Mouse (Mus musculus): ENCODE measurements around the gene Gnao1. TPM values are rescaled to one million over a fixed set of nuclear protein-coding genes. Genes with fewer than 3 reads are reported as not detected.

Gene Gnao1
- polyA plus RNA-seq, 1 experiment, result 4.1 TPM

DNA sequence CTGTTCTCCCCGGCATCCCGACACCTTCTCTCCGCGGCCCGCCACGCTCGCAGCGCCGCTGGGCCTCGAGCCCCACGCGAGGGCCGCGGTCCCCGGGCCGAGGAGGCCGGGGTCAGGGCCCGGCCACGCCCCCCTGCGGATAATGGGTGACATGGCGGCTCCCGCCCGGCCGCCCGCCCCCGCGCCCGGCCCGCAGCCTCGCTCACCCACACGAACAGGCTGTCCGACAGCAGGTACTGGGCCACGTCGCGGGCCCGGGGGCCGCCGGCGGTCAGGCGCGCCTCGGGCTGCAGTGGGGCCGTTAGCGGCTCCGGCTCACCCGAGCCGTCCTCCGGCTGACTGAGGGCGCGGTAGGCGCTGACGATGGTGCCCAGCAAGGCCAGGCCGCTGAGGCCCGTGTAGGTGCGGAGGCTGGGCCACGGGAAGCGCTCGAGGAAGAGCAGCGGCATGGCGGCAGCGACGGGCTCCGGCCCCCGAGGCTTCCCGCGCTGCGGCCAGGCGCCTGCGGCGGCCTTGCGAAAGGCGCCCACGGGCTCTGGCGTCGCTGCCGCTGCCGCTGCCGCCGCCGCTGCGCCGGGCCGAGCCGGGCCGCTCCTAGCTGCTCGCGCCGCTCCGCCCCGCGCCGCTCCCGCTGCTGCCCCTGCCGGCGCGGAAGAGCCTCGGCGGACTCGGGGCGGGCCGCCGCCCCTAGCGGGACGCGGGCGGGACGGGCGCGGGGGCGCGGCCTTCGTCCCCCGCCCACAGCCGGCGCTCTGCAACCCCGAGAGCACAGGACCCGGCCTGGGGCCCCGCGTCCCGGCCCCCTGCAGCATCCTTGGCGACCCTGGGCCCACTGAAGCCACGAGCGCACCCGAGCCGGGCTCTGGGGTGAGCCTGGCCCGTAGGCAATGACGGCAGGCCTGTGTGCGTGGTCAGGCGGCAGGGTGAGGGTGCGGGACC is 202.5 kb downstream of the Gnao1 start, which contains the start of gene Amfr:
Amfr (minus strand) TSS at position 830 of the 939 bp plus-strand sequence.
- H3K4me3 ChIP-seq (replicated peaks; ENCODE audit: control insufficient read depth, low read depth, low read length), result peak within 1 kb of the TSS; percentile 85
- WGBS, result 5% methylated on average over 126 of the region's 130 CpGs
- H3K4me1 ChIP-seq (ENCODE audit: control insufficient read depth, insufficient read depth, low read length), result no peaks in the 10 kb centered on the region; the same call in 1 of the 2 replicates
- TF ChIP-seq POLR2A (IDR thresholded peaks at IDR 0.05; ENCODE audit: borderline replicate concordance, control insufficient read depth, low read depth, low read length) (peak; percentile 71; the same call in 1 of the 2 replicates), CTCF (IDR thresholded peaks at IDR 0.05; ENCODE audit: control insufficient read depth, insufficient read depth, low read length) (peak; percentile 30; the same call in 1 of the 2 replicates)
- H3K27ac ChIP-seq (ENCODE audit: control insufficient read depth, insufficient read depth, low read depth, low read length, poor library complexity), result peak within 1 kb of the TSS; percentile 100

DNA sequence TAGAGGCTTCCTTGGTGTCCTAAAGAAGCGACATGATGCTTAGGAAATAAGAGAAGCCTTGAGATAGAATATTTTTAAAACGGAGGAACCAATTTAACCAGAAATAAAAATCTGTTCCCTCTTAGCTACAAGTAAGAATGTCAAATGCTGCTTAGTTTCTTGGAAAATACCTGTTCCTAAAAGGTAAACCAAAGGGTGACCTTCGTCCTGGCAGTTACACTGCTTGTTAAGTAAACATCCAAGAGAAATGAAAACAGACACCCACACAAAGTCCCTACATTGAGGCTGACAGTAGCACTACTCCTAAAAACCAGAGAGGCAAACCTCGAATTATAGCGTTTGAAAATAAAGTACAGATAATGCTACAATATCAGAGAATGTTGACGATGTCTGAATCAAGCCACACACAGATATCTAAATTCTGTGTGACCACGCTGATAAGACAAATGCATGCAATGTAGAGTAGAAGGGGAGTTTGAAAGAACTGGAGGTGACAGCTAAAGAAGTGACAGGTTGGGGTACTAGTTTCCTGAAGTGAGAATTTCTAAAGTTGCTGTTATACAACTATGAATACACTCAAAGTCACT is 203.4 kb downstream of the Gnao1 start:
- 29% methylated on average over 7 of the region's 7 CpGs for WGBS
- TF ChIP-seq POLR2A (IDR thresholded peaks at IDR 0.05; ENCODE audit: borderline replicate concordance, control insufficient read depth, low read depth, low read length) (no peak), CTCF (IDR thresholded peaks at IDR 0.05; ENCODE audit: control insufficient read depth, insufficient read depth, low read length) (no peak)
- Histone ChIP-seq H3K27ac (ENCODE audit: control insufficient read depth, insufficient read depth, low read depth, low read length, poor library complexity) (peak overlapping the region; percentile 100), H3K4me1 (ENCODE audit: control insufficient read depth, insufficient read depth, low read length) (no peaks in the 10 kb centered on the region; the same call in 1 of the 2 replicates), H3K4me3 (replicated peaks; ENCODE audit: control insufficient read depth, low read depth, low read length) (peak overlapping the region; percentile 83)

Other genes starting within 250 kb of the Gnao1 start
- 27.3 and 50.3 TPM in 2 replicates for gene Amfr, start 202.9 kb downstream of the Gnao1 start, polyA plus RNA-seq (2011; ENCODE audit: insufficient read depth, insufficient read length, low replicate concordance, missing spikeins)
- 71.4 and 118 TPM in 2 replicates for gene Nudt21, start 227.1 kb downstream of the Gnao1 start, polyA plus RNA-seq (2011; ENCODE audit: insufficient read depth, insufficient read length, low replicate concordance, missing spikeins)
- gene Ogfod1, start 227.2 kb downstream of the Gnao1 start, polyA plus RNA-seq (2011; ENCODE audit: insufficient read depth, insufficient read length, low replicate concordance, missing spikeins), result 1.1 and 3.1 TPM in 2 replicates